Mouse (Mus musculus): Measurements from ENCODE around the gene Kcnq4.

Gene Kcnq4

DNA sequence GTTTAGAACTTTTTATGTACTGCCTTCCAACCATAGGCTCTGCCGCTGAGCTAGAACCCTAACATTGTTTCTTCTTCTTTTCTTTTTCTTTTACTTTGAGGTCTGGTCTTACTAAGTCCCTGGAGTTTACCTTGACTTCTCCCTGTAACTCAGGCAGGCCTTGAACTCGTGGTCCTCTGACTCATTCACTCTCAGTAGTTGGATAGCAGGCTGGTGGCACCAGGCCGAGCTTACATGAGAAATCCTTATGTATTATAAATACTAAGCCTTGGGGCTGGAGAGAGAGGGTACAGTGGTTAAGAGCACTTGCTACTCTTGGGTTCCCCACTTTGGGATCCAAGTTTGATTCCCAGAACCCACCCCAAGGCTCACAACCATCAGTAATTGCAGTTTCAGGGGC lies 74.8 kb downstream of the Kcnq4 start:
- DNase-seq (ENCODE audit: low spot score): no peak

DNA sequence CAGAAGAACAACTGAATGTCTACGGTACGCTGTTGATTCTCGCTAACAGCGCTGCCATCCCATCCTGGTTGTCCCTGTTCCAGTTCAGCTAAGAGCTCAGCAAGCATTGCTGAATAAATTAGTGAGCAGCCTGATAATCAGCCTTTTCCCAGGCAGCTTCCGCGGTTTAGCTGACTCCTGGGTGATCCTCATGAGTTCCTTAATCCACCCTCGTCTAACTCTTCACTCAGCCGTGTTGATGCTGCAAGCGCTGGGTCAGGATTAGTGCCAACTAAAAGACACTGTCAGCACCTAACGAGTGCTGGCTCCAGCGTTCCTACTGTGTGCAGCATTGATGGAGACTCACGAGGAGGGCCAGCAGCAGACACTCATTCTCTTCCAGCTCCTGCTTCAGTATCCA lies 77.4 kb downstream of the Kcnq4 start:
- no peak for DNase-seq (ENCODE audit: low spot score)

DNA sequence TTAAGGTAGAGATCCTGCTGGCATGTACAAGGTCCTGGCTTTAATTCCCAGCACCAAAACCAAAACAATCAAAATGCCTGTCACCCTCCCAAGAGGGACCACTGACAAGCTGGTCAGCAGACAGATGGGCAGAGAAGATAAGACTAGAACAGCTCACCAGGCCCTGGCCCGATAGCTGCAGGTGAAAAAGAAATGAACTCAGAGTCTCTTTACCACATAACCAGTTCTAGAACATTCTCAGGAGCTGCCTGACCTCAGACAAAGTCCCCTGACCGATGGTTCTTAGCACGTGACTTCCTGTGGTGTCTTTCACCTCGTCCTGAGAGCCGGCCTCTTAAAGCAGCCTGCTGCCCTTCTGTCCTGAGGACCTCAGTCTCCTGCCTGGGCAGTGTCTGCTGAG lies 78.8 kb downstream of the Kcnq4 start:
- DNase-seq (ENCODE audit: low spot score): no peak

DNA sequence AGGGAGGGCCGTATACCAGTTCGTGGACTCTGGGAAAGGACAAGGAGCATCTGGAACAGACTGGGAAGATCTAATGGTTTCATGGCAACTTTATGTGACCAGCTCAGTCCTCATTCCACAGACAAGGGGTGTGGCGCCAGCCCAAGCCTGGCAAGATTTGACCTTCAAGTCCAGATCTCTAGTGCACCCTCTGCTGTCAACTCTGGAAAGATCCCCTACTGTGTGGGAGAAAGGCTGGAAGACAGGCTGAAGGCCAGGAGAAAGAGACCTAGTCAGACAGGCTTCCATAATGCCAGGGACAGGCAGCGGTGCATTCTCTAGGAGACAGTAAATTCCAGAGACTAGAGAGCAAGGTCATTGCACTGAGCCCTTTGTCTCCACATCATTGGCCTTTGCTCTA lies 79.9 kb downstream of the Kcnq4 start:
- DNase-seq (ENCODE audit: low spot score): no peak

DNA sequence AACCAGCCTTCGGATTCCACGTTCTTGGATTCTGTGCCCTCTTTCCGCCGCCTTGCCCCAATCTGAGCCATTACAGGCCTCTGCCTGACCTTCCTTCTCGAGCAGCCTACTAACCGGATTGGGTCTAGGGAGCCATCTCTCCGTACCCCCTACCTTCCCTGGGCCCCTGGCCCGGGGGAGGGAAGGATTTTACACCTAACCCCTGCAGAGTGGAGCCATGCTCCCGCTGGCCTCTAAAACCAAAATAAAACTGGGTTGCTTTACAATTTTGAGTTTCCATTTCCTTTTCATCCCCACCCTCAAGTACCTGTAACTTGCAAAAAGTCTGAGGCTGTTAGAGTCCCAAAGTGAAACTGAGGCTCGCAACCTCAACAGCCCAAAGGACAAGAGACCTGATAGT lies 80.9 kb downstream of the Kcnq4 start:
- no peak for DNase-seq (ENCODE audit: low spot score)

DNA sequence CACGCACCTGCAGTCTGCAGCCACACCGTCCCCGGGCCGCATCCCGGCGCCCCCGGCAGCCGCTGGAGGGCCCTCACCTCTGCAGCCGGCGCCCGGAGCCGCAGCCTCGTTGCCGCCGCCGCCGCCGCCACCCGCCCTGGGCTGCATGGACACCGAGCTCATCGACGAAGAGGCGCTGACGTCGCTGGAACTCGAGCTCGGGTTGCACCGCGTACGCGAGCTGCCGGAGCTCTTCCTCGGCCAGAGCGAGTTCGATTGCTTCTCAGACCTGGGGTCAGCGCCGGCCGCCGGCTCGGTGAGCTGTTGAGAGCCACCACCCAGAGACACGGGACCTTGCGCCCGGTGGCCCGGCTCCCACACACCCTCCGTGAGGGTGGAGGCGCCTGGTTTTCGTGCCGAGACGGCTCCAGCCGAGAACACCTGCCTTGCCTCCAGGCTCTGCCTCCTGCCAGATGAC lies 81.3 kb downstream of the Kcnq4 start:
- no peak for DNase-seq (ENCODE audit: low spot score)

DNA sequence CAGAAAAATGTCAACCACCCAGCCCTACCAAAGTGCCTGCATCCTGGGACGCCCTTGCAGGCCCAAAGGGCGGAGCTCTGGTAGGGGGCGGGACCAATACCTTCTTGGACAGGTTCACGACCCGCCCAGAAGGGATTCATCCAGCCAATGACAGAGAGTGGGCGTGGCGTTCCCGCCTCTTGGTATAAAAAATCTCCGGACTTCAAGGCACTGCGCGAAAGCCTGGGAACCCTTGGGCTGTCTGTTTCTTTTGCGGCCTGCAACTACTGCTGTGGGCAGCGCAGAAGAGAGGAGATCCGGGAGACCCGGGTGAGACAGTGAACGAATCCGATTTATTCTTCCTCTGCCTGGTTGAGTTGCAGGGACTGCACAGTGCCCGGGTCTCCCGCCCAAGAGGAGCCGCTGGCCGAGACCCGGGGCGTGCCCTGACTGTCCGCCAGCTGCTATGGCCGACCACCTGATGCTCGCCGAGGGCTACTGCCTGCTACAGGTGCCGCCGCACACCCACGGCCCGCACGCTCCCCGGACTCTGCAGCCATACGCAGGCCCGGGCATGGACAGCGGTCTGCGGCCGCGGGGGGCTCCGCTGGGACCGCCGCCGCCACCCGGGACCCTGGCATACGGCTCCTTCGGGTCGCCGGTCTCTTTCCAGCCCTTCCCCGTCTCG lies 81.9 kb downstream of the Kcnq4 start, which contains the start of gene Cited4:
TSS of gene Cited4 (plus strand) at position 215 of the 667 bp plus-strand sequence.
- DNase-seq (ENCODE audit: low spot score): peak; percentile 64

DNA sequence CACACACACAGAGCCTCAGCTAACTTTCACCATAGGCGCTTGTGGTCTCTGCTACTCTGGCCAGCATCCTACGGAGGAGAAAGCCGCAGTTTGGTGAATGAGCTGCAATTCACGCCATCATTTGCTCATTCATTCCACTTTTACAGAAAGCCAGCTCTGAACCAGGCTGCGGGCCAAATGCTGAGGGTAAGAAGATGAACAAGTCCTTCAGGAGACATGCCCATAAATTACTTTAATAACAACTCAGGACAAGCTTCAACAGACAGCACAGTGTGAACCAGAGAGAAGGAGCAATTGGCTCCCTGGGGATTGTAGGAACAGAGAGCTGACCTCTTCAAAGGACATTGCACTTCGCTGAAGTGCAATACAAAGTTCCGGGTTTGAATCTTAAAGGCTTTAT lies 82.6 kb downstream of the Kcnq4 start:
- DNase-seq (ENCODE audit: low spot score): no peak

DNA sequence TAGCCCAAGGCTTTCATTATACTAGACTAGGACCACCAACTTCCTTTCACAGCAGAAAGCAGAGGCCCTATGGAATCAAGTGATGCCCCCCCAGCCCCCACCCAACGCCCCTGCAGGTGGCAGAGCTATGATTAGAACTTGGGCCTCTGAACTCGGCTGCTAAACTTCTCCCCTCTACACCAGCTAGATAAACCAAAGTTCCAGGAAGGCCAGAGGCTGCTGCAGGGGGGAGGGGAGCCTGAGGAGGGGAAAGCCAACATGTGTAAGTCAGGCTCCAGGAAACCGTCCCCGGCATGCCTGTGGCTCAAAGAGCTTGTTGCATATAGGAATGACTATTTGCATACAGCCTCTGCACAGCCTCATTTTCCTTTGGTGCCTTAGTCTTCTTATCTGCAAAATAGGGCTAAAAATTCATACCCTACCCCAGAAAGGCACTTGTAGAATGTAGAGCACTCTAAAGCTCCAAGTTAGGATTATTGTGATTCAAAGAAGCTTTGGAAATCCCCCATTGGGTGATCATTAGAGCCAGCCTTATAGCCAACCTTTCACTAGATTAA lies 83.2 kb downstream of the Kcnq4 start:
- no peak for DNase-seq (ENCODE audit: low spot score)

DNA sequence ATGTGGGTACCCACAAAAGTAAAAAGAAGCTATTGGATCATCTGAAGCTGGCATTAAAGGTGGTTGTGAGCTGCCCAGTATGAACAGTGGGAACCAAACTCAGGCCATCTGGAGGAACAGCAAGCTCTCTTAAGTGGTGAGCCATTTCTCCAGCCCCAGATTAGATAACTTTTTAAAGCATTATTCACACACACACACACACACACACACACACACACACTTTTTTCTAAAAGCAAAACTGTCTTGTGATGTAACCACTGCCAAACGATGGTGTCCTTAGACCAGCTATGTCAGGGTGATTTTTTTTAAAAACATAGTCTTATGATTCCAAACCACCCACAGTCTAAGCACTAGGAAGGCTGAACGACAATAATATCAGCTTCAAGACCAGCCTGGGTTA lies 83.8 kb downstream of the Kcnq4 start:
- no peak for DNase-seq (ENCODE audit: low spot score)

DNA sequence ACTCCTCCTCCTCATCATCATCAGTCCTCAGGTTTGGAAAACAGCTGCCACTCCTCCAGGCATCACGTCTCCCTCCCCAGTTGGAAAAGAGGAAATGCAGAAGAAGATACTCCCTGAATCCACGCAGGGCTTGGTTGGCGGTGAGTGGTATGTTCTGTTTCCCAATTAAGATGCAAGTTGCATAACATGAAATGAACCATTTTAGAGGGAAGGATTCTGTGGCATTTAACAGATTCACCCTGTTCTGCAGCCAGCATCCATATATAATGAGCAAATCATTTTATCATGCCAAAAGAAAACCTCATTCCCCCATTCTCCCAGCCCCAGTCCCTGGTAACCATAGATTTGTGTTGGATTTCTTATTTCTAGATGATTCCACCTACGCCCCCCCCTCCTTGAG lies 87.9 kb downstream of the Kcnq4 start:
- DNase-seq (ENCODE audit: low spot score): no peak

DNA sequence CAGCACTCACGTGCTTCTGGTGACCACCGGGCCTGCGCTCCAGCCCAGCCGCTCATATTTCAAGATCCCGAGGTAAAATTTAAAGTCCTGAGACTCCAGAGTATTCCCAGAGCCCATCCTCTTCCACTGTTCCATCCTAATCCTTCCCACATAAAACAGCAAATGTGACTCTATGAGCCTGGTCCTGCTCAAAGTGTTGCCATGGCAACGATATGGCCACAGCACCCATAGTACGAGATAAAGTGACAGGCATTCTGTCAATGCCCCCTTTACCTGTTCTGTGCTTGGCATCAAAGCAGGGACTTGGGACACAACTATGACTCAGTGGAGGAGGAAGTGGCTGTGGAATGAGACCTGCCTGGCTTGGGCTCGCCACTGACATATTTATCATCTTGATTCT lies 92.5 kb downstream of the Kcnq4 start:
- no peak for DNase-seq (ENCODE audit: low spot score)

DNA sequence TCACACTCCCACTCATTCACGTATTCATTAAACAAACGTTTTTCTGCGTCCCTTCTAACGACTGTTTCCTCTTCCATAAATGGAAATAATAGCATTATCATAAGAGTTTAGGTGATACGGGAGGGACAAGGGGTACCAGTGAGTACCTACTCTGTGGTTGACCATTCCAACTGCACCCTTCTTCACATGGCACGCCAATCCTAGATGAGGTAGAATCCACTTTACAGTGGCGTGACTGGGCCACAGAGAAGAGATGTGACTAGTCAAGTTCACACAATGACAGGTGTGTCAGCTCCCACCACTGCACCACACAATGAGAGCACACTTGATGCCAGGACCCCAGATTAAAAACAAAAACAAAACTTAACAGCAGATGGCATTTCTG lies 98.2 kb downstream of the Kcnq4 start:
- DNase-seq (ENCODE audit: low spot score): no peak

DNA sequence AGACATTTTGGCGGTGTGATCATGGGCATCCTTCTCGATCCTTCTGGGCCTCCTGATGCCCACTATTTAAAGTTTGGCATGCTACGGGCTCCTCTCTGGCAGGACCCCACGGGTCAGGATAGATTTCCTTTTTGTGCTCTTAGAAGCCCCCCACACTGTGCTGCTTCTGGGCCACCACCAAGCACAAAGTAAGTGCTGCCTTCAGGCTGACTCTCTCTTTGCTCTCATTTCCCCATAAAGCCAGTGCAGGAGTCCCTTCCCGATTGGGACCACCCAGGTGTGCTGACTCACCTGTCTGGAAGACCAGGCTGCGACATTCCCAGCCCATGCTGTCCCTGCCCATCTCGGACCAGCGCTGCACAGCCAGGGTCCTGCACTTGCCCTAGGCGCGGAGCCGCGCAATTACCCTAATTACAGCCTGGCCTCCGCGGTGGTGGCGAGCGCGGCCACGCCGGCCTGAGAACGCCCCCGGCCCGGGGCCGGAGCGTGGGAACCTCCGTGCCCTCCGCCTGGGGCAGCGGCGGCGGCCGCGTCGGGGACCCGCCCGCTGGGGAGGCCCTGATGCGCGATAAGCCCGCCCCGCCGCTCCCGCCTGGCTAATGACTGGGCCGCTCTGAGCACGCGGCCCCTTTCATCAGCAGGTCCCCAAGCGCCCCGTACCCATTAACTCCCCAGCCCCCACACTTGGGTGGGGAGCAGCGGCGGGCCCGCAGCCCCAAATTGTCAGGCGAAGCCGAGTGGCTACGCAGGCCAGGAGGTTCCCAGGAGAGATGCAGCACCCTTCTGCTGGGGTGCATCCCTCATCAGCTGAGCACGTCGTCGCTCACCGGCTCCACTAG lies 98.8 kb downstream of the Kcnq4 start:
- DNase-seq (ENCODE audit: low spot score): no peak
